Mouse (Mus musculus): ENCODE data around the gene Fuca2. TPM values are rescaled to one million over a fixed set of nuclear protein-coding genes. Genes with fewer than 3 reads are reported as not detected.

Fuca2 gene
- polyA plus RNA-seq, 1 experiment from 2014 or later = 27.8 TPM

DNA sequence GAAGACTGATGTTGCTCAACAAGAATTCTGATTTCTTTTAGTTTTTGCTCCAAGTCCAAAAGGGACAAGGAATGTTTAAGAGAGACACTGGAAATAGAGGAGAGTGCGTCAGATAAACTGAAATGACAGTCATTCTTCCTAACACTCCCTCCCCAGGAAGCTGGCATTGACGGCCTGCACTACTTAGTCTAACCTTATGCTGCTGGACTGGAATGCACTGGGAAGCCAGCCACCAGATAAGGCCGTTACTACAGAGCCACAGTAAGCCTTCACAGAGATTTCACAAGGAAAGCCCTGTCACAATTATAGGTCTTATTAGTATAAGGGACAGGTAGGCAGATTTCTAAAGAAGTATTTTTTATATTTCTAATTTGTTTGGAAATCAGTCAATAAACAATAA lies 35.4 kb downstream of the Fuca2 start:
- H3K9me3 ChIP-seq = no peaks in the 10 kb centered on the region
- no peaks in the 10 kb centered on the region for H3K4me1 ChIP-seq (replicated peaks)
- no peak overlapping the region for H3K27ac ChIP-seq
- ATAC-seq (ENCODE audit: insufficient number of reproducible peaks, insufficient read depth, low FRiP score, low TSS enrichment, low read depth) = no peak
- H3K9ac ChIP-seq (replicated peaks) = no peak overlapping the region
- no peak overlapping the region for H3K4me2 ChIP-seq
- no peaks in the 10 kb centered on the region for H3K27me3 ChIP-seq
- H3K4me3 ChIP-seq (replicated peaks) = no peak overlapping the region
- 90% methylated on average over 3 of the region's 3 CpGs for WGBS
- H3K36me3 ChIP-seq = peaks cover 50% of the 10 kb centered on the region

GRCm38 (mm10) chr10:13536706-13537105 lies 37.4 kb downstream of the Fuca2 start:
- Histone ChIP-seq H3K4me3 (replicated peaks) (no peak overlapping the region), H3K4me1 (replicated peaks) (no peaks in the 10 kb centered on the region), H3K9me3 (no peaks in the 10 kb centered on the region), H3K9ac (replicated peaks) (no peak overlapping the region), H3K4me2 (no peak overlapping the region), H3K27me3 (no peaks in the 10 kb centered on the region), H3K27ac (no peak overlapping the region), H3K36me3 (peaks cover 46% of the 10 kb centered on the region)
- no peak for ATAC-seq (ENCODE audit: insufficient number of reproducible peaks, insufficient read depth, low FRiP score, low TSS enrichment, low read depth)
- WGBS = 96% methylated on average over 7 of the region's 7 CpGs

DNA sequence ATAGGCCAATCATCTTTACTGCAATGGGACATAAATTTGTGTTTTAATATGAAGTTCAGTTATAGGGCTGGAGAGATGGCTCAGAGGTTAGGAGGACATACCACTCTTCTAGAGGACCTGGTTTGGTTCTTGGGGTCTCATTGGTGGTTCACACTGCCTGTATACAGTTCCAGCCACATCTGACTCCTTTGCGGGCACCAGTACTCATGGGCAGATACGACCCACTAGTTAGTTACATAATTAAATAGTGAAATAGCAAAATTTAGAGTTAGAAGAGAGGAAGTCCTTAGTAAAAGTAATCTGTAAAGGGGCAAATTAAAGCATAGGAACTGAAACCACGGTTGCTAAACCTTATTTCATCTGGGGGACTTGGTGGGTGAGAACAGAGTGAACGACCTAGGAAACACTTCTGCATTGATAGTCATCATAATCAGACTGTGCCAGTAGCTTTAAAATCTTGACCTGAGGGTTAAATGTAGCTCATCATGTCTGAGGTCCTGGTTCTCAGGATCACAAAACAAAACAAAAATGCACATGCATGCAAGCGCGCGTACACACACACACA lies 40.5 kb downstream of the Fuca2 start:
- no peak overlapping the region for H3K4me2 ChIP-seq
- peaks cover 38% of the 10 kb centered on the region for H3K36me3 ChIP-seq
- WGBS = 94% methylated on average over 7 of the region's 7 CpGs
- ATAC-seq (ENCODE audit: insufficient number of reproducible peaks, insufficient read depth, low FRiP score, low TSS enrichment, low read depth) = no peak
- no peaks in the 10 kb centered on the region for H3K27me3 ChIP-seq
- H3K27ac ChIP-seq = no peak overlapping the region
- H3K4me1 ChIP-seq (replicated peaks) = no peaks in the 10 kb centered on the region
- no peak overlapping the region for H3K9ac ChIP-seq (replicated peaks)
- H3K4me3 ChIP-seq (replicated peaks) = no peak overlapping the region
- H3K9me3 ChIP-seq = no peaks in the 10 kb centered on the region

DNA sequence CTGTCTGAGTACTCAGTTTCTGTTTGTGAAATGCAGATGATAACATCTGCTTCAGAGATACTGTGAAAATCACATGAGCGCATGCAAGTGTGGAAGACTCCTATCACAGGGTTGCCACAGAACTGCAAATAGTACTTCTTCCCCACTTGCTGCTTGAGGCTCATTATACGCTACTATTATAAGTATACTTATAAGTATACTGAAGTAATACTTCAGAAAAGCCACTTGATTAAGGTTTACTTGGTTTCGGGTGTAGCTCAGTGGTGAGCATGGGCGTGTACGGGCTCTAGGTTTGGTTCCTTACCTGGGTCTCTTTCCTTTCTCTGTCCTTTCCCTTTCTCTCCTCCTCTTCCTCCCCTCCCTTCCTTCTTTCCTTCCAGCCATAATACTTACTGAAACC lies 42.4 kb downstream of the Fuca2 start:
- H3K9ac ChIP-seq (replicated peaks) = no peak overlapping the region
- no peak overlapping the region for H3K27ac ChIP-seq
- no peak overlapping the region for H3K4me3 ChIP-seq (replicated peaks)
- 94% methylated on average over 5 of the region's 5 CpGs for WGBS
- no peaks in the 10 kb centered on the region for H3K9me3 ChIP-seq
- no peak overlapping the region for H3K4me2 ChIP-seq
- H3K36me3 ChIP-seq = peaks cover 33% of the 10 kb centered on the region
- no peaks in the 10 kb centered on the region for H3K27me3 ChIP-seq
- no peaks in the 10 kb centered on the region for H3K4me1 ChIP-seq (replicated peaks)
- ATAC-seq (ENCODE audit: insufficient number of reproducible peaks, insufficient read depth, low FRiP score, low TSS enrichment, low read depth) = no peak

GRCm38 (mm10) chr10:13552646-13553497 lies 53.5 kb downstream of the Fuca2 start, which contains the start of the genes Adat2 and Pex3:
Adat2 (plus strand) TSS chr10:13552894.
Pex3 (minus strand) TSS chr10:13553142.
- no peaks in the 10 kb centered on the region for H3K36me3 ChIP-seq
- H3K4me2 ChIP-seq = peak within 1 kb of the TSS; percentile 68
- peaks cover 5% of the 10 kb centered on the region for H3K4me1 ChIP-seq (replicated peaks)
- H3K9me3 ChIP-seq = no peaks in the 10 kb centered on the region
- no peaks in the 10 kb centered on the region for H3K27me3 ChIP-seq
- peak; percentile 94 for ATAC-seq (ENCODE audit: insufficient number of reproducible peaks, insufficient read depth, low FRiP score, low TSS enrichment, low read depth)
- 1% methylated on average over 51 of the region's 51 CpGs for WGBS
- peak within 1 kb of the TSS; percentile 77 for H3K9ac ChIP-seq (replicated peaks)
- H3K27ac ChIP-seq = peak within 1 kb of the TSS; percentile 75
- H3K4me3 ChIP-seq (replicated peaks) = peak within 1 kb of the TSS; percentile 65

DNA sequence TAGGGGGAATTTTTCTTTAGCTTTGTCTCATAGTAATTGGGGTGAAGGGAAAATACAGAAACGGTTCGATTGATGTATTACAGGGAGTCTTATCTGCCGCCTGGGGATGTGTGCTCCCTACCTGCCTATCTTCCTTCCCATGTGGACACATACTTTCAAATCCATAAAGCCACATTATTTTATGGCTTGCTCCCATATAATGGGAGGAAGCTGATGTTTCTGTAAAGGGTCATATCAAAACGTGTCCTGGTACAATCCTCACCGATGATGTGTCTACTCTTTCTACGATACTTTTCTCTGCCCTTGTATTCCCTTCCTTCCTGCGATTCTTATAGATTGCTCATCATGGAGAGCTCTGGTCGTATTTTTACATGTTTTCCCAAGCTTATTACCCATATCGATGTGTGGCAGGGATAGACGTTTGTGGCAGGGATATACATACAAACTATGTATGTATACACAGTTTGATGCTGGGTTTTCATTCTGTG lies 54.2 kb downstream of the Fuca2 start:
- Histone ChIP-seq H3K4me2 (peak overlapping the region; percentile 68), H3K36me3 (no peaks in the 10 kb centered on the region), H3K9me3 (no peaks in the 10 kb centered on the region), H3K9ac (replicated peaks) (peak overlapping the region; percentile 77), H3K27ac (no peak overlapping the region; the same call in 1 of the 2 replicates), H3K27me3 (no peaks in the 10 kb centered on the region), H3K4me3 (replicated peaks) (peak overlapping the region; percentile 65), H3K4me1 (replicated peaks) (peaks cover 5% of the 10 kb centered on the region)
- 33% methylated on average over 10 of the region's 10 CpGs for WGBS
- 0 out of 2 replicates have a peak, but pooled peaks have one; percentile 11 for ATAC-seq (ENCODE audit: insufficient number of reproducible peaks, insufficient read depth, low FRiP score, low TSS enrichment, low read depth)

DNA sequence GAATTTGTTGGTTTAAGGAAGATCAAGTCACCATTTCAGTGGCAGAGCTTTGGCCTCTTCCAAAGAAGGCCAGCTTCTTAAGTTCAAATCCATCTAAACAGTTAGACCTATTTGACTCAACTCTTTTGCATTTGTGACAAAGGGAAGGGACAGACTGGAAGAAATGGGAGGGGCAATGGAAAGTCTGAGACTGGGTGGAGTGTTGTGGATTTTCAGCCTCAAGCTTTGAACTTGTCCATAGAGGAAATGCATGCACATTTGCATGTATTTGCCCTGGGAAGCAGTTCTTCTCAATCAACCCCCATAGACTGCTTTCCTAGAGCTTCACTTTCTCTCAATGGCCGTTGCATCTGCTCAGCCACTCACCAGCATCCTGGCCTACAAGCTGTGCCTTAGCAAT lies 55.0 kb downstream of the Fuca2 start:
- WGBS = 87% methylated on average over 1 of the region's 1 CpGs
- Histone ChIP-seq H3K4me2 (no peak overlapping the region), H3K9me3 (no peaks in the 10 kb centered on the region), H3K4me3 (replicated peaks) (no peak overlapping the region), H3K36me3 (no peaks in the 10 kb centered on the region), H3K27ac (no peak overlapping the region), H3K9ac (replicated peaks) (no peak overlapping the region), H3K4me1 (replicated peaks) (peaks cover 5% of the 10 kb centered on the region), H3K27me3 (no peaks in the 10 kb centered on the region)
- ATAC-seq (ENCODE audit: insufficient number of reproducible peaks, insufficient read depth, low FRiP score, low TSS enrichment, low read depth) = no peak

- Histone ChIP-seq H3K27ac (no peak overlapping the region), H3K9ac (replicated peaks) (no peak overlapping the region), H3K4me2 (no peak overlapping the region), H3K36me3 (peaks cover 33% of the 10 kb centered on the region), H3K27me3 (no peaks in the 10 kb centered on the region), H3K4me3 (replicated peaks) (no peak overlapping the region), H3K9me3 (no peaks in the 10 kb centered on the region), H3K4me1 (replicated peaks) (peaks cover 4% of the 10 kb centered on the region; the same call in 1 of the 2 replicates)
- 91% methylated on average over 13 of the region's 13 CpGs for WGBS
- ATAC-seq (ENCODE audit: insufficient number of reproducible peaks, insufficient read depth, low FRiP score, low TSS enrichment, low read depth) = no peak
Measured at GRCm38 (mm10) chr10:13560014-13560674, 60.8 kb downstream of the Fuca2 start.

DNA sequence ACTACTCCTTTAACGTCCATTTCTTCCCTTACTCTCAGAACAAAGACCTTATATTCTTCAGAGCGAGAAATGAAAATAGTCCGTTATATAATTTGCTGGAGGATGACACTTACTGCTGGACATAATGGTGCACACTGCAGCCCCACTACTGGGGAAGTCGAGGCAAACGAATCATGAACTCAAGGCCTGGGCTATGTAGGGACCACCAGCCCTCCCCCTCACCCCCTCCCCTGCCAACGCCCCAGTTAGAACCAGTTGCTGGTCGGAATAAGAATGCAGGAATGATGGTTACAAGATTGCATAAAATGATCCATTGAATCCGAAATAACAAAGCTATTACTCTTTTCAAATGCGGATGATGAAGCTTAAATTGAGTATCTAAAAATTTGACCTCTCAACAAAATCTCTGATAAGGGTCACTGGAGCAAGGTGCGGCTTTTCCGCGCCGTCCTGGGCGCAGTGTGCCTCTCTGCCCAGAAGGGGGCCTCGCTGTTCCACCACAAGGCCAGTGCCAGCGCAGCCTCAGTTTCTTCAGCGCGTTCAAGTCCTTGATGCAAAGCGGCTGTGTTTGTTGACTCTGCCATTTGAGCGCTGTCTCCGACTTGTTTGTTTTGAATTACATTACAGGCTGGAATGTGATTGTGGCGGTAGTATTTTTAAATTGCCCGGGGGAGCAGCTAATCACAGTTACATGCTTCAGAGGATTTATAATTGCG lies 65.2 kb downstream of the Fuca2 start:
- WGBS = 26% methylated on average over 24 of the region's 24 CpGs
- Histone ChIP-seq H3K4me2 (peak overlapping the region; percentile 39), H3K9ac (replicated peaks) (no peak overlapping the region), H3K4me3 (replicated peaks) (peak overlapping the region; percentile 15), H3K36me3 (peaks cover 33% of the 10 kb centered on the region), H3K4me1 (replicated peaks) (peaks cover 17% of the 10 kb centered on the region), H3K27ac (no peak overlapping the region), H3K27me3 (peaks cover 20% of the 10 kb centered on the region; the same call in 1 of the 2 replicates), H3K9me3 (no peaks in the 10 kb centered on the region)
- peak; percentile 73; the same call in 1 of the 2 replicates for ATAC-seq (ENCODE audit: insufficient number of reproducible peaks, insufficient read depth, low FRiP score, low TSS enrichment, low read depth)

DNA sequence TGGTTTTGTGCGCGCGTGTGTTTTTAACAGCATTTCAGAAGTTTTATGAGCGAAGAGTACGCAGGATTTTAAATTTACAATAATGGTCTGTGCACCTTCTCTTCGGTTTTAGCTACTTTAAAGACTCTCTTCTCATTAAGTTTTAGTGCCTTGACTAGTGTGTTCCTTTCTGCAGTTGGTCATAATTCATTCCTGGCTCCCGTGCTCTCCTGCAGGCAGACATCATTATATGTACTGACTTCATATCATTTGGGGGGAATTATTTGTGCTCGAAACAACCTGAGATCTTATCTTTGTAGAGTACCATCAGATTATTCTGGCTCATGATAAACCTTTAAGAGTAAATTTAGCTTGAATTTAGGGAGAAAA lies 65.7 kb downstream of the Fuca2 start:
- no peak overlapping the region for H3K9ac ChIP-seq (replicated peaks)
- H3K27ac ChIP-seq = no peak overlapping the region
- no peaks in the 10 kb centered on the region for H3K9me3 ChIP-seq
- WGBS = 8% methylated on average over 8 of the region's 8 CpGs
- peaks cover 22% of the 10 kb centered on the region for H3K4me1 ChIP-seq (replicated peaks)
- peaks cover 32% of the 10 kb centered on the region for H3K36me3 ChIP-seq
- ATAC-seq (ENCODE audit: insufficient number of reproducible peaks, insufficient read depth, low FRiP score, low TSS enrichment, low read depth) = peak; percentile 14; the same call in 1 of the 2 replicates
- peak overlapping the region; percentile 39 for H3K4me2 ChIP-seq
- H3K4me3 ChIP-seq (replicated peaks) = peak overlapping the region; percentile 15
- peaks cover 25% of the 10 kb centered on the region; the same call in 1 of the 2 replicates for H3K27me3 ChIP-seq
